Mouse (Mus musculus): ENCODE measurements around the gene Vmn1r7.
"Not testable (repeated sequence)": the region's sequence is repeated elsewhere in the genome, so short reads cannot be mapped to it uniquely, and the experiment has no call there.

The Vmn1r7 gene

DNA sequence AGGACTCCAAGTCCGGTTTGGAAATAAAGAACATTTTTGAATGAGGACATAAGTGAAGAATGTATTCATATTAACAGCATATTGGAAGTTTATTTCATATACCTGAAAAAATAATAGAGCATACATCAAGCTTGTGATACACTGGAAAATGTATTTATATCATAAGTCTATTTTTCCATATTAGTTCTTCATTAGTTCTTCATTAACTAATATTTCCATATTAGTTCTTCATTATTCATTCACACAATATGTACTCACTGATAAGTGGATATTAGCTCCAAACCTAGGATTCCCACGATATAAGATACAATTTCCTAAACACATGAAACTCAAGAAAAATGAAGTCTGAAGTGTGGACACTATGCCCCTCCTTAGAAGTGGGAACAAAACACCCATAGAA is at the start of gene Vmn1r7:
Vmn1r7 (minus strand) TSS at position 101 of the 400 bp plus-strand sequence.
- not testable (repeated sequence) for DNase-seq

DNA sequence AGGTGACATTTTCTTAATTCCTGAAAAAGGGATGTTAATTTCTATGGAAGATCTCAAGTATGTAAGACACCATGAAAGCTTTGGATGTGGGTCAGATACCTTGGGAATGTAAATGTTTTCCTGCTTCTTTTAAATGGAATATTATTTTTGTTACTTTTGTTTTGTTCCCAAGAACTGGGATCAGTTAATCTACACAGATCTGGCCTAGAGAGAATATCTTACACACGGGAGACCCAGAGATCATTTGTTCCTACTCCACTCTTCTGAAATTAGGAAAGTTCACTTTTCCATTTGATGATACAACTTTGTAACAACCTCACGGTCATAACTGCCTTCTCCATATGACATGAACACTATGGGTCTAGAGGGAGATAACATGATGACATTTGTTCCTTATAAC is 41.4 kb upstream of the Vmn1r7 start, which contains the start of gene Vmn1r9:
Vmn1r9 (plus strand) TSS at position 301 of the 400 bp plus-strand sequence.
- DNase-seq, result no peak

DNA sequence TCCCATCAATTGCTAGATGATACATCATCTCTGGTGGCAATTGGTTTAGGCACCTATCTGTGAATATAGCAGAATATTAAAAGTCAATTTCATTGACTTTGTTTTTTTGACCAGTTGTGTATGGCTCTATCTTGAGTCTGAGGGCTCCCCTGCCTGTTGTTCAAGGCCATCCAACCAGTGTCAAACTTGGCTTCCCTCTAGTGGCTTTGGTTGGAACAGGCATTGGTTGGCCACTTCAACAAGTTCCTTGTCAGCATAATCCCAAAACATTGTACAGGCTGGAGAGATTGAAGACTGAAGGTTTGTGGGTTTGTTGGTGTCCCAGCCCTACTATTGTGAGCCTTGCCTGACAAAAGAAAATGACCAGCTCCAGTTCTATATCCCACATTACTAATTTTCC is 38.6 kb upstream of the Vmn1r7 start:
- no peak for DNase-seq

DNA sequence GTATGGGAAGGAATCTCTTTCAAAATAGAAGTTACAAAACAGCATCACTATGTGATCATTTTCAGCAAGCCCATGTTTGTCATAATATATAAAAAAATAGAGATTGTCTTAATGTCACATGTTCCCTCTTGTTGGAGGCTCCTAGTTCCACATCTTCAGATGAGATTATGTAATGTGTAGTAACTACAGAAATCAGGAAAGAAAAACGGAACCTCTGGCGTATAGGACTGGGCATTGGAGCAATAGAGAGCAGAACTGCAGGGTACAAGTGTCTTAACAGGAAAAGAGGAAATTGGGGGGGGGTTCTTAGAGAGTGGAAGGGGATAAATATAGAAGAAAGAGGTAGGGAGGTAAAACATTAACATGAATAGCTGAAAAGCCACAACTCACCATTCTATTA is 9.6 kb upstream of the Vmn1r7 start:
- DNase-seq, result no peak

DNA sequence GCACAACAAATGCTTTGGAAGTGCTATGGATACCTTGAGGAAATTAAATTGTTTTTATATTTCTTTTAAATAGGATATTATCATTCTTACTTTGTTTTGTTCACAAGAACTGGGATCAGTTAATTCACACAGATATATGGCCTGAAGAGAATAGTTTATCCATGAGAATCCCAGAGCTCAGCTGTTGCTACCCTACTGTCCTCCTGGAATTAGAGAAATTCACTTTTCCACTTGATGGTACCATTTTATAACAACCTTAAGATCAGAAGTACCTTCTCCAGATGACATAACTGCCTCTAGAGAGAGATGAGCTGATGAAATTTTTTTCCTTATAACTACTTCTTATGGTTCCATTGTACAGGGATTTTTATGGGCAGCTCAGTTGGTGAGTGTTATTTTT is 6.9 kb upstream of the Vmn1r7 start, which contains the start of gene Vmn1r8:
Vmn1r8 (plus strand) TSS at position 301 of the 400 bp plus-strand sequence.
- DNase-seq, result no peak

DNA sequence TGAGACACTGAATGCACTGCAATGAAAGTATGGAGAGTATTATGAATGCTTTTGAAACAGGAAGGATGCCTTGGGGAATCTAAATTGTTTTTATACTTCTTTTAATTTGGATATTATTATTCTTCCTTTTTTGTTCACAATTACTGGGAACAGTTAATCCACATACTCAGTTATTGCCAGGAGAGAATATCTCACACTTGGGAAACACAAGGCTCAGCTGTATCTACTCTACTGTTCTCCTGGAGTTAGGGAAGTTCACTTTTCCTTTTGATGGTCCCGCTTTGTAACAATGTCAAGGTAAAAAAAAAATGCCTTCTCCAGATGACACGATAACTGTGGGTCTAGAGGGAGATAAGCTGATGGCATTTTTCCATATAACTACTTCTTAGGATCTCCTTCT is 28.2 kb downstream of the Vmn1r7 start, which contains the start of gene Vmn1r6:
Vmn1r6 (plus strand) TSS at position 301 of the 400 bp plus-strand sequence.
- DNase-seq, result no peak

All from lung, adult 18-20 months (tissue).